In the genomic region with DNA sequence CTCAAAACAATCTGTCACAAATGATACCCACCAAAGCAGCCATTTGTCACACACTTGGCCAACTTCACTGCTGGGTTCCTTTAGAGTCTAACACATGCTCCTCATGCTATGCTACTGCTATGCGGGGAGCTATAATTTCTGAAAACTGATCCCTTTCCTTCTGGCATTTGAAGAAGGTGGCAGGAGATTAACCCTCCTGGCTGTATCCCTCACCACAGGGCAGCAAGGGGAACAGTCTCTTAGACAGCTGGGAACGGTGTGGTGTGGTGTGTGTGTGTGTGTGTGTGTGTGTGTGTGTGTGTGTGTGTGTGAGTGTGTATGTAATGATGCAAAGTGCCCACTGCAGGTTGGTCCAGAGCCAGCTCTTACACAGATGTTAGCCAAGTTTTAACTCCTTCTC, we compare ENCODE assay signal across 18 mouse cellular contexts.
"Had no signal": no experiment of that assay in that cellular context is flagged by ENCODE, and none has a peak within 500 bp of the region (broad histone marks: within the 10 kb centered on the region; RNA-seq: fewer than 3 reads in every experiment).

No protein-coding gene starts in this region.

- H3K9ac ChIP-seq: liver, embryonic 15.5 days; lung, embryonic 15.5 days; midbrain, embryonic 13.5 days had no signal

- ATAC-seq: intestine, postnatal 0 days; midbrain, embryonic 13.5 days had no signal

- H3K4me1 ChIP-seq: liver, embryonic 15.5 days; lung, embryonic 15.5 days; midbrain, embryonic 10.5 days; midbrain, embryonic 13.5 days had no signal

- H3K27me3 ChIP-seq: liver, embryonic 15.5 days; lung, embryonic 15.5 days; megakaryocyte, embryonic 14.5 days; midbrain, embryonic 13.5 days had no signal

- DNase-seq: kidney, adult 2 months; kidney, postnatal 25 days; layer of hippocampus, adult 9-11 months; lung, adult 18-20 months; lung, postnatal 10 days; lung, postnatal 36 days; thymus, adult 2 months; thymus, postnatal 25 days had no signal

- H3K27ac ChIP-seq: kidney, postnatal 0 days; layer of hippocampus, adult 2 months; liver, embryonic 15.5 days; lung, embryonic 15.5 days; midbrain, embryonic 10.5 days; midbrain, embryonic 13.5 days; stomach, postnatal 0 days had no signal

- H3K4me3 ChIP-seq: layer of hippocampus, adult 2 months; liver, embryonic 15.5 days; lung, embryonic 15.5 days; megakaryocyte, embryonic 14.5 days; midbrain, embryonic 10.5 days; midbrain, embryonic 13.5 days had no signal

- H3K4me2 ChIP-seq: liver, embryonic 11.5 days; liver, embryonic 15.5 days; lung, embryonic 15.5 days; midbrain, embryonic 13.5 days had no signal

- H3K9me3 ChIP-seq: liver, embryonic 15.5 days; lung, embryonic 15.5 days; megakaryocyte, embryonic 14.5 days; midbrain, embryonic 10.5 days; midbrain, embryonic 13.5 days had no signal
